Mouse (Mus musculus): Measurements from ENCODE around the gene Scube3.

DNA sequence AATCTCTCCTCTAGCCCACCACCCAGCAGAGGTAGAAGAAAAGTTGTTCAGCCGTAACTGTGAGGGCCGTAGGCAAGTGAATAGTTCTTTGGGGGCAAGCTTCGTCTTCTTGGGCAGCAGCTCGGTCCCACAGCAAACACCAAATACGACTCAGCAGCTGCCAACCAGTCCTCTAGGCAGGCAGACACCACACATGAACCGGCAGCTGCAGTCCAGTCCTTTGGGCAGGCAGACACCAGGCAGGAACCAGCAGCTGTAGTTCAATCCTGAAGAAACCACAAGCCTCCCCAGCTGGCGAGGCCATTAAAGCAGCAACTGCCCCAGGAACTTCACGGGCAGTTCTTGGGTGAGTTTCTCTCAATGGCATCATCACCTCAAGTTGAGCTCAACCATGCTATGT is 29.7 kb upstream of the Scube3 start:
- TF ChIP-seq GATA1 (IDR thresholded peaks at IDR 0.05; ENCODE audit: low read length), result no peak
- no peak for TF ChIP-seq TAL1 (IDR thresholded peaks at IDR 0.05; ENCODE audit: low read length)

Measured in erythroblast, embryonic 14.5 days (primary cell).